Mouse (Mus musculus): ENCODE data around the gene Gm5861. TPM values are rescaled to one million over a fixed set of nuclear protein-coding genes. Genes with fewer than 3 reads are reported as not detected.
"Not testable (repeated sequence)": the region's sequence is repeated elsewhere in the genome, so short reads cannot be mapped to it uniquely, and the experiment has no call there.

Gene Gm5861
- total RNA-seq (2015) (not detected in 2 replicates), total RNA-seq (2017) (not detected in 2 replicates)

DNA sequence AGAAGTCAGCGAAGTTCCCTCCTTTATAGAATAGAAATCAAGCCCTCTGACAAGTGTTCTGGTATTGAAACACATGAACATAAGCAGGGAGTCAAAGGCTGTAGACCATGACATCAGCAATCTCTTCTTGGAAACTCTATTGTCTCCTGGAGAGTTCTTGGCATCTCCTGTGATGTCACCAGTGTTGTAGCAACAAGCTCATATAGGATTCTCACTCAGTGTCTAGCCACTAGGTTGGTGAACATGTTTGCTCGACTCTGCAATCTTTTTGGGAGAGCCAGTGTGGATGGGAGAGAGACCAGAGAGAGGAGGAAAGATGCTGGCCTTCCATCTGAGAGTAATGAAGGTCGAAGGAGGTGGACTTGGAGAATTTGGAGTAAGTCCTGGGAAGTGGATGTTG lies at the start of gene Gm5861:
Gene Gm5861, plus strand, starts transcription at position 301 of the 400 bp plus-strand sequence.
- not testable (repeated sequence) for ATAC-seq (replicated peaks; ENCODE audit: poor library complexity)

DNA sequence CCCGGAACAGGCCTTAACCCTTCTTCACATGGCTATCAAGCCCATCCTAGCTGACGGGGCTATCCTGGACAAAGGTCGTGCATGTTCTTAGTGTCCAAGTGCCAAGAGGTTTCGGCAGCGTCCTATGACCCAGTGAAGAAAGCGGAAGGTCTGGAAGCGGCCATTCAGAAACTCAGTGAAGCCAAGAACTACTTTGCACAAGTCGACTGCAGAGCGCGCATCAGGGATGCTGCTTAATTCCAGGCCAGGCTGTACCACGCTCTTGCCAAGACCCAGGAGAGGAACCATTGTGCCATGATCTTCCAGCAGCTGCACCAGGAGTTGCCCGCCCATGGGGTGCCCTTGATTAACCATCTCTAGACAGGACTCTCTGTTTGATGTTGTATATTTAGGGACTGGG lies 44.8 kb upstream of the Gm5861 start:
- ATAC-seq (replicated peaks; ENCODE audit: poor library complexity): not testable (repeated sequence)

Other genes starting within 250 kb of the Gm5861 start
- gene Gm8871, start 235.3 kb upstream of the Gm5861 start, total RNA-seq (2015): 0.47 TPM in 1 of 2 replicates, not detected in the other
- gene Gm8871, start 235.3 kb upstream of the Gm5861 start, total RNA-seq (2017): not detected in 2 replicates
- not detected in 2 replicates for gene Gm8857, start 235.3 kb upstream of the Gm5861 start, total RNA-seq (2015)
- gene Gm8857, start 235.3 kb upstream of the Gm5861 start, total RNA-seq (2017): not detected in 2 replicates
- gene Gm8879, start 55.4 kb upstream of the Gm5861 start, total RNA-seq (2015): not detected in 2 replicates
- gene Gm8879, start 55.4 kb upstream of the Gm5861 start, total RNA-seq (2017): not detected in 2 replicates
- gene Gm8890, start 73.0 kb downstream of the Gm5861 start, total RNA-seq (2015): not detected in 2 replicates
- not detected in 2 replicates for gene Gm8890, start 73.0 kb downstream of the Gm5861 start, total RNA-seq (2017)
- not detected in 2 replicates for gene Speer1, start 158.4 kb downstream of the Gm5861 start, total RNA-seq (2015)
- gene Speer1, start 158.4 kb downstream of the Gm5861 start, total RNA-seq (2017): not detected in 2 replicates
- gene Gm8897, start 233.3 kb downstream of the Gm5861 start, total RNA-seq (2015): not detected in 2 replicates
- gene Gm8897, start 233.3 kb downstream of the Gm5861 start, total RNA-seq (2017): not detected in 2 replicates

Measured in megakaryocyte progenitor cell, adult 5-6 weeks (primary cell).